Mouse (Mus musculus) adrenal gland, adult 8-10 months (tissue): ENCODE results near the gene Hyal2. TPM values are rescaled to one million over a fixed set of nuclear protein-coding genes. Genes with fewer than 3 reads are reported as not detected.
"Not testable (repeated sequence)": the region's sequence is repeated elsewhere in the genome, so short reads cannot be mapped to it uniquely, and the experiment has no call there.

ENCODE experiments used
- DNase-seq: peaks from one replicate; pipeline ENCODE4 v3.0.0; 2022
- total RNA-seq, 4 experiments: library from RNA; stranded (reverse); gene quantifications; 2 replicates each; pipeline ENCODE4 v1.2.4; 2022

Gene Hyal2
- total RNA-seq, 4 experiments from 2014 or later: 27.3 to 47.0 (median 36.3) TPM

DNA sequence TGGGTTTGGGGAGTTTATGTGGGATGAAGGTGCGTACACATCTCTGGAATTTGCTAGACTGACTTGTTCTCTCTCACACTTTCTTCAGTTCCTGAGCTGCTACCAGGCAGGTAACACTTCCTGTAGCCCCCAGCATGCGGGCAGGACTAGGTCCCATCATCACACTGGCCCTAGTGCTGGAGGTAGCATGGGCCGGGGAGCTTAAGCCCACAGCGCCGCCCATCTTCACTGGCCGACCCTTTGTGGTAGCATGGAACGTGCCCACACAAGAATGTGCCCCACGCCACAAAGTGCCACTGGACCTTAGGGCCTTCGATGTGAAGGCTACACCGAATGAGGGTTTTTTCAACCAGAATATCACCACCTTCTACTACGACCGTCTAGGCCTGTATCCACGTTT lies 2.3 kb downstream of the Hyal2 start:
- DNase-seq: no peak

DNA sequence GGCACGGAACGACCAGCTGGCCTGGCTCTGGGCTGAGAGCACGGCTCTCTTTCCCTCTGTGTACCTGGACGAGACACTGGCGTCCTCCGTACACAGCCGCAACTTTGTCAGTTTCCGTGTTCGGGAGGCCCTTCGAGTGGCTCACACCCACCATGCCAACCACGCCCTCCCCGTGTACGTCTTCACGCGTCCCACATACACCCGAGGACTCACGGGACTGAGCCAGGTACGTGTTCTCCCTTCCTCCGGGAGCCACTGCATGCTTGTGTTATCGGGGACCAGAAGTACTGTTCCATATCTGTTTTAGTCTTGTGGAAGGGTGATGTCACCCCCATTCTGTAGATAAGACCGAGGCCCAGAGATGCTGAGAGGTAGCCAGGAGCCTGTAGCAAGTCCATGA lies 3.1 kb downstream of the Hyal2 start:
- DNase-seq: no peak

DNA sequence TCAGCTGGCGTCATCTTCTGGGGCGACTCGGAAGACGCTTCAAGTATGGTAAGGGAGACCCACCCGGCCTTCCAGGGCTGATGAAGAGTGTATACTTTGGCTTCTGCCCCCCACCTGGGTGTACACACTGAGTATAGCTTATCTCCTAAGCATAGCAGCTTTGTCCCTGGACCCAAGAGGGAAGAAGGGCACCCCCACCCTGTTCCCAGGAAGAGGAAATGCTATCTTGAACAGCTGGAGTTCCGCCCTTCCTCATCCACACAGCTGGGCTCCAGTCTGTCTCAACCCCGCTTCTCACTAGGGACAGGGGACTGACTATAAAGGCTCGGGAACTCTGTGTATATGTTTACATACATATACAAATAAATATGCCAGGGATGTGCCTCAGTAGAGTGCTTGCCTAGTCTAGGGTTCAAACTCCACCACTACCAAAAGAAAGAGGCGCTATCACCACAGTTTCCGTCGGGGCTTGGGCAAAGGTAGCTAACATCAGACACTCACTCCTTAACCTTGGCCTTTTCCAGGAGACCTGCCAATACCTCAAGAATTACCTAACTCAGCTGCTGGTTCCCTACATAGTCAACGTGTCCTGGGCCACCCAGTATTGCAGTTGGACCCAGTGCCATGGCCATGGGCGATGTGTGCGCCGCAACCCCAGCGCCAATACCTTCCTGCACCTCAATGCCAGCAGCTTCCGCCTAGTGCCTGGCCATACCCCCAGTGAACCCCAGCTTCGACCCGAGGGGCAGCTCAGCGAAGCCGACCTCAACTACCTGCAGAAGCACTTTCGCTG lies 4.0 kb downstream of the Hyal2 start:
- DNase-seq: no peak

DNA sequence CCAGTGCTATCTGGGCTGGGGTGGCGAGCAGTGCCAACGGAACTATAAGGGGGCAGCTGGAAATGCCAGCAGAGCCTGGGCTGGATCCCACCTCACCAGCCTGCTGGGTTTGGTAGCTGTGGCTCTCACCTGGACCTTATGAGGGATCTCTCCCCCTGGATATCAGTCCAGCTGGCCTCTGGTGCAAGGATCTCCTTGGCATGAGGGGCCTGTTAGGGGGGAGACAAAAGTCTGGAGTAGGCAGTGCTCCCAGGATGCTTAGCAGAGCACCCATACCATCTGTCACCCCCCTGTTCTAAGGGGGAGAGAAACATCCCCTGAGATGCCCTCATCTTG lies 4.5 kb downstream of the Hyal2 start:
- no peak for DNase-seq

DNA sequence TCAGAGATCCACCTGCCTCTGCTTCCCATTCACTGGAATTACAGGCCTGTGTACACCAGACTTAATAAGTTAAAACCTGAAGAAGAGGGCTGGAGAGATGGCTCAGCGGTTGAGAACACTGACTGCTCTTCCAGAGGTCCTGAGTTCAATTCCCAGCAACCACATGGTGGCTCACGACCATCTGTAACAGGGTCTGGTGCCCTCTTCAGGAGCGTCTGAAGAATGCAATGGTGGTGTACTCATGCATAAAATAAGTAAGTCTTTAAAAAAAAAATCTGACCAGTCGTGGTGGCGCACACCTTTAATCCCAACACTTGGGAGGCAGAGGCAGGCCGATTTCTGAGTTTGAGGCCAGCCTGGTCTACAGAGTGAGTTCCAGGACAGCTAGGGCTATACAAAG lies 6.0 kb downstream of the Hyal2 start:
- DNase-seq: not testable (repeated sequence)

DNA sequence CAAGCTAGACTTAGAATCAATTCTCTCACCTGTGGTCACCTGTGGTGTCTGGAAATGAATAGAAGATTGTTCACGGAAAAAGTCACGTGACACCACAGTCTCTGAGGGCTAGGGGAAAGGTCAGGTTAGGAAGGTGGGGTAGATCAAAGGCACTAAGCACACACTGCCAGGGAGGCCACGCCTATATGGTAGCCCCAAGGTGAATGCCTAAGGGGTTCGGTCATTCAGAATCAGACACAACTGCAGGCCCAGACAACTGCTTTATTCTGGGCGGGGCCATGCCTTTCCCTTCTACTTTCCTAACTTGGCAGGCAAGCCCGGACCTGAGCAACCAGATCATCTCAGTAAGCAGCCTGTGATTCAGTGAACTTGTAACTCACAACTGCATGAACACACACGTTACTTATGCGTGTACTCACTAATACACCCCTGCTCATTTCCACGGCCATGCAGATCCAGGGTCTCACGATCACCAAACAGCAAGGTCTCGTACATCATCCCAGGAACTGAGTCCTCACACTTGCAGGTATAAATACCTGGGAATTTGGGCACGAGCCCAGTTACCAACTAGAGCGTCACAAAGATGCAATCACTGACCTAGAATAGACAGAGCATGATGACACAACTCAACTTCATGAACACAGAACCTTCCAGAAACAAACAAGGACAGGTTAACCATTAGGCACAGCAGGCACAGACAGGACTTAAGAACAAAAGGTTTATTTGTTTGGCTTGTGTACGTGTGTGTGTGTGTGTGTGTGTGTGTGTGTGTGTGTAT lies 8.0 kb downstream of the Hyal2 start:
- DNase-seq: no peak

DNA sequence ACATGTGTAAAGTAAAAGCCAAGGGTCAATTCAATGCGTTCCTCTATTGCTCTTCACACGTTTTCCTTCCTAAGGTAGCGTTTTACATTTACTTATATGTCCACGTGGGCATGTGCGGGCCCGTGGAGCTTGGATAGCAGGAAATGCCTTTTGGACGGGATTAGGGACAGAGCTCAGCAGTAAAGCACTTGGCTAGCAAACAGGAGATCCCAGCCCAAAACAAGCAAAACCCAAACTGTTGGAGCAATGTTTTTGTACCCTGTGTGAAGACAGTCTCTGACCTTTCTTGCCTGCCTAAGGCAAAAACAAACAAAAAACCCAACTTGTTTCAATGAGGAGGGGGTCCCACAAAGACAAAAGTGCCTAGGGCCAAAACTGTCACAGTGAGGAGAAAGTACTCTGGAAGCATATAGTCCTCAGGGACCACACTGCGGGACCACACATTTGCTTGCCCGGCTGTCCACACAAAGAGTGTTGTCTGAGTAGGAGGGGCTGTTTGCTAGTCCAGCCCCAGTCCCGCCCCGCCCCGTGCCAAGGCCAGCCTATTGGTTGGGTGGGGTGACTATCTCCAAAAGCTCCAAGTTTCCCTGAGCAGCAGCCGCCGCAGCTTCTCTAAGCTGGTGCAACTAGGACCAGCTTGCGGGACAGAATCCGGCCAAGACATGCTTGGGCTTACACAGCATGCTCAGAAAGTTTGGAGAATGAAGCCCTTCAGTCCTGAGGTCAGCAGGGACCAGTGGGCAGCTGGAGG lies 8.8 kb downstream of the Hyal2 start, which contains the start of gene Hyal1:
TSS of gene Hyal1 (plus strand) at position 571 of the 751 bp plus-strand sequence.
- peak; percentile 79 for DNase-seq

DNA sequence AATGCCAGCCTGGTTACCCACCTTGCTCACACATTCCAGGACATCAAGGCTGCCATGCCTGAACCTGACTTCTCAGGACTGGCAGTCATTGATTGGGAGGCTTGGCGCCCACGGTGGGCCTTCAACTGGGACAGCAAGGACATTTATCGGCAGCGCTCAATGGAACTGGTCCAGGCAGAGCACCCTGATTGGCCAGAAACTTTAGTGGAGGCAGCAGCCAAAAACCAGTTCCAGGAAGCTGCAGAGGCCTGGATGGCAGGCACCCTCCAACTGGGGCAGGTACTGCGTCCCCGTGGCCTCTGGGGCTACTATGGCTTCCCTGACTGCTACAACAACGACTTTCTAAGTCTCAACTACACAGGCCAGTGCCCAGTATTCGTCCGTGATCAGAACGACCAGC lies 10.1 kb downstream of the Hyal2 start:
- no peak for DNase-seq

DNA sequence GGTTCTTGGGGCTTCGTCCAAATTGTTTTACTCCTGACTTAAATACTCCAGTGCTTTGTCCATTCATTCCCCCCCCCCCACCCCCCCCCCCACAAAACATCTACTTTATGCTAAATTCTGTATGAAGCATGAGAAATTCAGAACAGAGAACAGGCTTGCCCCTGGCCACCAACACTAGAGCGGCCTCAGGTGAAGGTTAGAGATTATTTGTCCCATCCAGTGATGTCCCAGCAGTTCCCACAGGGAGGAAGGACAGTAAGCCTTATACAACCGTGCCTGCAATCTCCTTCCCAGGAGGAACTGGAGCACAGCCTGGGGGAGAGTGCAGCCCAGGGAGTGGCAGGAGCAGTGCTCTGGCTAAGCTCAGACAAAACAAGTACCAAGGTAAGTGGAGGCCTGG lies 10.8 kb downstream of the Hyal2 start, which contains the start of gene Naa80:
TSS of gene Naa80 (plus strand) at position 301 of the 400 bp plus-strand sequence.
- no peak for DNase-seq

DNA sequence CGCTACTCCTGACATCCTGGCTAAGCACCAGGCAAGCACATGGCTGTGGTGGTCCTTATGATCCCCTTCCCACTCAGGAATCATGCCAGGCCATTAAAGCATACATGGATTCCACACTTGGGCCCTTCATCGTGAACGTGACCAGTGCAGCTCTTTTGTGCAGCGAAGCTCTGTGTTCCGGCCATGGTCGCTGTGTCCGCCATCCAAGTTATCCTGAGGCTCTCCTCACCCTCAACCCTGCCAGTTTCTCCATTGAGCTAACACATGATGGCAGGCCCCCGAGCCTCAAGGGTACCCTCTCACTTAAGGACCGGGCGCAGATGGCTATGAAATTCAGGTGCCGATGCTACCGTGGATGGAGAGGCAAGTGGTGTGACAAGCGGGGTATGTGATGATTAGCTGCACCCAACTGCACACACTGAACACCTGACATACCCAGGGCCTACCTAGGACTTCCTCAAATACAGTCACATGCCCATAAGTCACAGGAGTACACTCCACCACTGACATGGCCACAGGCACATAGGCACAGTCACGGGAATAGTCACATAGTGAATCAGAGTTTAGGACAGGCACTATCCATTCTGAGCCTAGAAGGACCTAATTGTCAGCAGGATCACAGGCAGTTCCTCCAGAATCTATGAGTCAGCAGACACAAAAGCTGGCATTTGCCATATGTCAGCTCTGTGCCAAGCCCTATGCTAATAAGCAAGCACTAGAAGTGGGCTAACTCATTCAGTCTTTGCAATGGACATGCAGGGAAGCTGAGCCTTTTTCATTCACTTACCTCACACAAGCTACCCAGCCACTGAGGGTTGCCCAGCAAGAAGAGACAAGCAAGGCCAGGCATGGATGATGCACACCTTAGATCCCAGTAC lies 11.5 kb downstream of the Hyal2 start:
- DNase-seq: no peak

DNA sequence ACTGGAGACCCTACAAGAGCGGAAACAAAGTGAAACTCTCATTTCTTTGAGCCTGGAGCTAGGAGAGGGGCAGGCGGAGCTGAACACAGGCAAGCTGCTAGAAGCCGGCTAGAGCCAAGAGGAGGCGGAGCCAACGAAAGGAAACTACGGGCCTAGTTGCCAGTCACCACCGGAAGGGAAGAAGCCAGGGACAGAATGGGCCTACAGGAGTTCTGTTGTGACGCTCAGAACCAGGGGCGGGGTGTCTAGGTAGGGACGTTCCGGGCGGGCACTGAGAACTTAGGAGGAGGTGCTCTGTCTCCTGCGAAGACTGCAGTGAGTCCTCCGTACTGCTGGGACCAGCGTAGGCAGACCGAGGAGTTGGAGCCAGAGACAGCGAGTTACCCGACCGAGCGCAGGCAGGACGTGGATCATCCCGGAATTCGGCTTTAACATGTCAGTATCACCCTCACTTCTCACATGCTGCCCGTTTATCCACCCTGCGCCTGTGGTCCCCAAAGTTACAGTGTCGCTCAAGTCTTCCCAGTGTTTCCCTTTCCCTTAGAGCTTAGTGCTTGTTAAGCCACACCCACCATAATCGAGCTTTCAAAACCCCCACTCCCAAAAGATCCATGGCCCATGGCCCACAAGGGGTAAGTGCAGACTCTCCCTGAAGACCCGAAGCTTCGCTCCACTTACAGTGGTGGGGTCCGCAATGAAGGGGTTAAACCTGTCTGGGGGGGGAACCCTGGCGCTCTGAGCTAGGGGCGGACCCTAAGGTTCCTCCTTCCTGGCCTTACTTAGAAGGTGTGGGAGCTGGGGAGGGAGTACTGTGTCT lies 13.0 kb downstream of the Hyal2 start, which contains the start of gene Hyal3:
TSS of gene Hyal3 (plus strand) at position 318 of the 817 bp plus-strand sequence.
- peak; percentile 93 for DNase-seq

DNA sequence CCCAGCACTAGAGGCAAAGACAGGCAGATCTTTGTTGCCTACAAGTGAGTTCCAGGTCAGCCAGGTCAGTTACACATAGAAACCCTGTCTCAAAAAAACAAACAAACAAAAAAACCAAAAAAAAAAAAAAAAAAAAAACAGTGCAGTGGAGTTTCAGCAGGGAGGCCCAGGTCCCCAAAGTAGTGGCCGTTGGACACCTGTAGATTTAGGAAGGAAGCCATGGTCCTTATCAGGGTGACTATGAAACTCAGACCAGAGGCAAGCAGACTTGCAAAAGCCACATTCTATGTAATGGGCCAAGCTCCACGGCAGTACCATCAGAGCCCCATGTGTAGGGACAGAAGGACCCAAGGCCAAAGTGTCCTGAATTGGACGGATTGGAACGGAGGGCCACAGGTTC lies 13.8 kb downstream of the Hyal2 start:
- DNase-seq: no peak

DNA sequence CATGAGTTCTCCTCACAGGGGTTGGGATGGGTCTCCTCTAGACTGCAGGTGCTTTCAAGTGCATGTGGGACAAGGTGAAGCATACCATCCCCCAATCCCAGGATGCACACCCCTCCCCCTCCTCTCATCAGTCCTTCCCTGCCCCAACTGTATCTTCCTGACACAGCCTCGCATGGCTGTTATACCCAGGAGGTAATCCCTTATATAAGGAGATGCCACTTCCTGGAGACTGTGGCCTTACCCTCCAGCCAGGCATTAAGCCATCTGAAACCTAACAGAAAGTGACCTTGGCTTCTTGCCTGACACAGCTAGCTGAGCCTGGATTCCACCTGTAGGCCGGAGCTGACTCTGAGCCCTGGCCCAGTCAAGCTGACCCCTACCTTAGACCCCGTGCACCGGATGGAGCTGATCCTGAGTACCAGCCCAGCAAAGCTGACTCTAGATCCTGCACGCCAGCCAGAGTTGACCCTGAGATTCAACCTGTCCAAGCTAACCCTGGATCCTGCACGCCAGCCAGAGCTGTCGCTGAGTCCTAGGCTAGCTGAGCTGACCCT lies 14.8 kb downstream of the Hyal2 start:
- no peak for DNase-seq

DNA sequence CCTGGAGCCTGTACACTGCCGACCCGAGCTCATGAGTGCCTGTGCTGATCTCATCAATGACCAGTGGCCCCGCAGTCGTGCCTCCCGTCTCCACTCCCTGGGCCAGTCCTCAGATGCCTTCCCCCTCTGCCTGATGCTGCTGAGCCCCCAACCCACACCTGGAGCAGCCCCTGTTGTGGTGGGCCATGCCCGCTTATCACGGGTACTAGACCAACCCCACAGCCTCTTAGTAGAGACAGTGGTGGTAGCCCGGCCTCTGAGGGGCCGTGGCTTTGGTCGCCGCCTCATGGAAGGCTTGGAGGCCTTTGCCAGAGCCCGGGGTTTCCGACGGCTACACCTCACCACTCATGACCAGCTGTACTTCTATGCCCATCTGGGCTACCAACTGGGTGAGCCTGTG lies 15.4 kb downstream of the Hyal2 start:
- DNase-seq: no peak

DNA sequence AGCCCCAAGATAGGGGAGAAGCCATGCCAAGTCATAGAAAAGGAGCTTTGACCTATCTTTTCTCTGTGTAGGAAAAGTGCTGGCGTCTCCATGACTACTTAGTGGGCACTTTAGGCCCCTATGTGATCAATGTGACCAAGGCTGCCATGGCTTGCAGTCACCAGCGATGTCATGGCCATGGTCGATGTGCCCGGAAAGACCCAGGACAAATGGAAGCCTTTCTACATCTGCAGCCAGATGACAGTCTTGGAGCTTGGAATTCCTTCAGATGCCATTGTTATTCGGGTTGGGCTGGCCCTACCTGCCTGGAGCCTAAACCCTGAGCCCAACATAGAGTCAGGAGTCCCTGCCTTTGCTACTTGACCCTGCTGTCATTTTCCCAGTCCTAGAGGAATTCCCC lies 18.8 kb downstream of the Hyal2 start:
- DNase-seq: no peak

DNA sequence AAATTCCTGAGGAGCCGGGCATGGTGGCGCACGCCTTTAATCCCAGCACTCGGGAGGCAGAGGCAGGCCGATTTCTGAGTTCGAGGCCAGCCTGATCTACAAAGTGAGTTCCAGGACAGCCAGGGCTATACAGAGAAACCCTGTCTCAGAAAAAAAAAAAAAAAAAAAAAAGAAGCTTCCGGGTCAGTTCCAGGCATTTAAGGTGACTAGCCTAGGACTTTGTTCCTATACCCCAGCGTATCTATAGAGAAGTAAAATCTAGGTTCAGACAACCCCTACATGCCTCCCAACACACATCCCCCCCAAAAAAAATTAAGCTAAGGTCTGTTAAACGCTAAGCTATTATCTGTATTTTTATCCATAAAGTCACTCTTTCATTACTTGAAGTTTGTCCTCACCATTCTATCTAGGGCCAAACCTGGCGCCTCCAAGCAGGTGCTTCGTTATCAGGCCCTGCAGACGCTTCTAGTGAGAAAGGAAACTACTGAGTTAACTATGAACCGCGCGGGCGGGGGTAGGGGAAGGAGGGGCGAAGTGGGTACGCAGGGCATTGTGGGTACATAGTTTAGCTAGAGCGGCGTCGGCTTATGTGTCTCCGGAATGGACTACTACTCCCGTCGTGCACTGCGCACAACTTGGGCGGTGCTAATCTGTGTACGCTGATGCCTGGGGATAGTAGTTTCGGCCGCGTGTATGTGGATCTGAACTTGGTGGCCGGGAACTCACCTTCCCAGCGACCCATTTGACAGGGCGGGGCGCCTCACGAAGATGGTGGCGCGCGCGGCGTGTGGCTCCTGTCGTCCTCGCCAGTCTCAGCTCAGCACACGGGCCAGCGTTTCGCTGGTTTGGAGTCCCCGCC lies 19.5 kb downstream of the Hyal2 start, which contains the start of gene Ifrd2:
TSS of gene Ifrd2 (plus strand) at position 669 of the 859 bp plus-strand sequence.
- peak; percentile 98 for DNase-seq

DNA sequence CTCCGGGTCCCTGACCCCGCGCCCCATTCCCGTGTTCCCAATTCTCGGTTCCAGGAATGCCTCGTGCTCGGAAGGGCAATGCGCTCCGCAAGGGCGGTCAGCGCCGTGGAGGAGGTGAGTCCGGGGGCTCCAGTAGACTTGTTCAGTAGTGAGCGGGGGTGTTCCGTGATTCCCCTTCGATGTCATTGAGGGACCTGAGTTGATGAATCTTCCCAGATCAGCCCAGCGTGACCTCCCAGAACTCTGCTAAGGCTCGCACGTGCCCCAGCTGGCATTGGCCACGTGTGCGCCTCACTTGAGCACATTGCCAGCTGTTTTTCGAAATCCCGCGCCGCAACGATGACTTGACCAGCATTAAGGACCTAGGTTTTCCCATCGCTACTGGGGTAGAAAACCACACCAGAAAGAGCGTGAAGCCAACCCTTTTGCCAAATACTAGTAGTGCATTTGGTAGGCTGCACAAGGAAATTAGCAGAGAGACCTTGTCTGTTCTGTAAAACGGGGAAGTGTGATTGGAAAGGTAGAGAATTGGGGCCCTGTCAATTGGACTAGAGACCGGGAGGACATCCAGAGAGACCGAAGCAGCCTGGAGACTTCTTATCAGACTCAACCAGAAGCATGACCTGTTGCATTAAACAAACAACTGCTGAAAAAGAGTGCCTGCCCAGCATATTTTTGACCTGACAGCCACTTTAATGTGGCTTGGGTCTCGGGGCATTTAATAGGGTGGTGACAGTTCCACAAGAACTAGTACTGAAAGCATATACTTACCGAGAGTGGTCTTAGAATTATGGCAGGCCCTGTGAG lies 20.3 kb downstream of the Hyal2 start:
- DNase-seq: no peak

DNA sequence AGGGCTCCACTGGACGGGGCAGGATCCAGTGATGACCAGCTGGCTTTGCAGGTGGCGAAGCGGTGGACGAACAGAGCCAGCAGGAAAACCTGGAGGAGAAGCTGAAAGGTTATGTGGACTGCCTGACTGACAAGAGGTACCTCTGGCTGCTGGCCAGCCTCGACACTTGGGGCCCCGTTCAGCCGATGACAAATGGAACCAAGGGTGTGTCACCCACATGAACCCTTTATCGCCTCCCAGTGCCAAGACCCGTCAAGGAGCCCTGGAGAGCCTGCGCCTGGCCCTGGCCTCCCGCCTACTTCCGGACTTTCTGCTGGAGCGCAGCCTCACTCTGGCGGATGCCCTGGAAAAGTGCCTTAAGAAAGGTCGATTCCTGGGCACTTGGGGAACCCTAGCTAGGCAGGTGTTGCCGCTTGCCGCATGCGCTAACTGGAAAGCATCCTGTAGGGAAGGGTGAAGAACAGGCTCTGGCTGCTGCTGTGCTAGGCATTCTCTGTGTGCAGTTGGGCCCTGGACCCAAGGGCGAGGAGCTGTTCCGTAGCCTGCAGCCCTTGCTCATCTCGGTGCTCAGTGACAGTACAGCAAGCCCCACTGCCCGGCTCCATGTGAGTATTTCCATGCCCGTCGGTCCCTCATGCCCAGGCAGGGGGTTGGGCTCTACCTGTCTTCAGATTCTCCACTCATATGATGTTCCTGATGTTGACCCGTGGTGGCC lies 22.5 kb downstream of the Hyal2 start:
- no peak for DNase-seq
